Mouse (Mus musculus): ENCODE results near the gene Calcr. TPM values are rescaled to one million over a fixed set of nuclear protein-coding genes. Genes with fewer than 3 reads are reported as not detected.
A peak's percentile ranks its signal among the peaks of the same experiment; 100 is the strongest.
"Not testable (repeated sequence)": the region's sequence is repeated elsewhere in the genome, so short reads cannot be mapped to it uniquely, and the experiment has no call there.

Calcr gene
- total RNA-seq (2021) = under 1 TPM in 1 of 2 experiments, not detected in 1; 0.18 TPM

DNA sequence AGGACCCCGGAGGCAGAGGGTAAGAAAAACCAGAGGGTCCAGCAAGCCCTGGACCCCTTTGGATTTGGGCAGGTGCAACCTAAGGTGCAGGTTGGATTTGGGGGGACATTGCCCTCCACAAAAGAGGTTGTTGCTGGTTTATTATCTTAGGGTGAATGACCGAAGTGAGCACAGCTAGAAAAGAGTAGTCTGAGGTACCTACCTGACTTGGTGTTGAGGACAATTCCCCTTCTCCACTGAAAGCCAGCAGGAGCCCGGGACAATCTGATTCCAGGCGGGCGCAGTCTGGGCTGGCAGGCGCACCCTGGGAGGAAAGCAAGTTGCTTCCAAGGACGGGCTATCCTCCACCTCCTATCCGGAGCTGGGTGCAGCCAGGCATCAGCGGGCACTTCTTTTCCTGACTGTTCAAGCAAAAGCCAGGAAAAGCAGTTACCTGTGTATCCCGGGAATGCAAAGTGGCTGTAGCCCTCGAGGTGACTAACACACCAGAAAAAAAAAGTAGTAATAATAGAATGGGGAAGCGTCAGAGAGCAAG is at the start of gene Calcr:
TSS of gene Calcr (minus strand) at position 485 of the 535 bp plus-strand sequence.
- no peak for DNase-seq (ENCODE audit: low spot score in 2 of 2)

GRCm38 (mm10) chr6:3767485-3767884 is 3.0 kb upstream of the Calcr start:
- intact Hi-C loops (cut with DNase I) = no loop called here
- no peak for DNase-seq (ENCODE audit: low spot score in 2 of 2)

More for the DNA sequence above, at the start of gene Calcr:
- intact Hi-C loops (cut with DNase I) = no loop called here

DNA sequence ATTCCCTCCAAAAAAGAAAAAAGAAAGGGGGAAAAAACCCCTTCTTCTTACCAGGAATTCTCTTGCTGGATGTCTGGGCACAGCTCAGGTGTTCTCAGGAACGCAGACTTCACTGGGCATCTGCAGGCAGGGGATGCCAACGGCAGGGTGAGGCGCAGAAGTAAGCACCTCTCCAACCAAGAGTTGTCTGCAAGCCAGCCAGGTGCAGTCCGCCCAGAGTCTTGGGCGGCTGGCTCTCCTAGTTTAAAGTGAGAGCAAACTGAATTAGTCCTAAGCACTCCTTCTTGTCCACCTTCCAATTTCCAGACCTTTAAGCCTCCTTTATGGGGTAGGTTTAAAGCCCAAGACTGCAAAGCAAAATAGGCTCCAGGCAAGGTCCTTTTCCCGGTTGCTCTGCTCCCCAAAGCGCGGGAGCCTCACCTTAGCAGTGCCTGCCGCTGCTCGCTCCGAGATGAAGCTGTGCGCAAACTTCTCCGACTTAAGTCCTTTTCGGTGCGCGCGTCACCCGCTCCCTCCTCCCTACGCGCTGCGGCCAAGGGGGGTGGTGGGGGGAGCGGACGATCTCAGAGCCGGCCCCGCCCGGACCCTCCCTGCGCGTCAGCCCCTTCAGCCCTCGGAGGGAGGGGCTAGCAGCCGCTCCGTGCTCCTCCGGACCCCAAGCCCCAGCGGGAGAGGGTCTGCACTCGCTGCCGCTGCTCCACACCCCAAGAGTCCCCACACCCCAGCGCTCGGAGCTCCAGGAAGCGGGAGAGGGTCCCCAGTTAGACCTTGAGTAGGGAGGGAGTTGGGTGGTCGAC is 1.1 kb downstream of the Calcr start:
- intact Hi-C loops (cut with DNase I) = no loop called here
- DNase-seq (ENCODE audit: low spot score in 2 of 2) = no peak

DNA sequence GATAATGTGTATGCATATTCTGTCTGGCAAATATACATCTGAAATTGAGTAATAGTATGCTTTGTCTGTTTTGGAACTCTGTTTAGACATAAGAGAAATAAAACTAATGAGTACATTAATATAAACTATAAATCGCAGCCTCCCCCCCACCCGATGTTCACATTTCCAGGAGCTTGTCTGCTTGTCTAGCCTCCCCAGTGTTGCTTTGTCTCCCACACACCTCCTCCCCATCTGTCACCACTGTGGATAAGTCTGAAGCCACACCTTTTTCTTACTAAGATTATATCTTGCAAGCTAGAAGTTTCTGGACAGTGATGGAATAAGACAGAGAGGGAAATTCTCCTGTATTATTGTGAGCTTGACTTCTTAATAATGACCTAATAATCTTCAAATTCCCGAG is 12.9 kb downstream of the Calcr start:
- DNase-seq (ENCODE audit: low spot score in 2 of 2) = peak in 1 of 2 experiments; percentile 11
- intact Hi-C loops (cut with DNase I) = no loop called here

DNA sequence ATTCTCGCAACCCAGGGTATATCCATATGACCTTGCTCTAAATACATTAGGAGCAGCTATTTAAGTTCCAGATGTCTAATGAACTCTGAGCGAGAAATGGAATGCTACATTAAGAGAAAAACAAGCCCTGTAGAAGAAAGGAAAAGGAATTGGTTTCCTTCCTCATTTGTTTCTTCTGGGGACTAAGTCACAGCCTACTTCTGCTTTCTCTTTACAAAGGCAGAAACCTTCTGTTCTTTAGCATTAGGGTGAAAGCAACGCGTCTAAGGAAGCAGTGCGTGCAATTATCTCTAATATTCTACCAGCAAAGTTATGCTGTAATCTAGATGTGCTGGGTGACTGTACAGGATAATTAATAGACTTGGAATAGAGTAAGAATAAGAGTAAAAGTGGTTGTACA is 14.9 kb downstream of the Calcr start:
- no peak for DNase-seq (ENCODE audit: low spot score in 2 of 2)
- intact Hi-C loops (cut with DNase I) = no loop called here

- intact Hi-C loops (cut with DNase I) = no loop called here
Measured at GRCm38 (mm10) chr6:3745546-3745945, 19.0 kb downstream of the Calcr start.

DNA sequence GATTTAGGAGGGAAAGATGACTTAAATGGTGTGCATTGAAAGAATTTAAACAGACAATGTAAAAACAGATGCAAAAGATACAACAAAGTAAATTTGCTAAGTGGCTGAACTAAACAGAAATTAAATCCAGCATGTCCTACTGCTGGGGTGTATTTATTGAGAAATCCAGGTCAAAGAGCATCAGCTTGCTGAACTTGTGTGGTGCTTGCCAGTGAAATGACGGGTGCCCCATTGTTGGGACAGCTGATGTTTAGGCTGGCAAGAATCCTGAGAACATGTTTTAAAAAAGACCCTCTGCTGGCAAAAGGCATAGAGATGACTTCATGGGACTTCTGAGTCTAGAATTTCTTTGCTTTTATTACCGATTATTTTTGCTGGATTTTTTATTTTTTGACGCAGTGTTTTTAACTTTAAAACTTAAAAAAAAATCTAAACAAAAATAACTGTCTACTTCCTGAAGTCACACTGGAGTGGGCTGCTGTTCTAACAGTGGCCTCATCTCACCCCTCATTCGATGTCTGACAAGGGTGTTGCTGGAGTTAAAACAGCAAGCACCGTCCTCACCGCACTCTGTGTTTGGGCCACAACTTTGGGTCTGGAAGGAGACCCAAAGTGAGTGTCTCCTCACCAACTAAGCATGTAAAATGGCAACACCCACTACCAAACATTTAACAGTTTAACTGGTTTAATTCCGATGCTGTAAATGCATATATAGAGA is 22.4 kb downstream of the Calcr start:
- intact Hi-C loops (cut with DNase I) = no loop called here
- DNase-seq (ENCODE audit: low spot score in 2 of 2) = no peak

More at GRCm38 (mm10) chr6:3745546-3745945, 19.0 kb downstream of the Calcr start:
- no peak for DNase-seq (ENCODE audit: low spot score in 2 of 2)

GRCm38 (mm10) chr6:3741296-3741695 is 23.2 kb downstream of the Calcr start:
- intact Hi-C loops (cut with DNase I) = no loop called here
- no peak for DNase-seq (ENCODE audit: low spot score in 2 of 2)

DNA sequence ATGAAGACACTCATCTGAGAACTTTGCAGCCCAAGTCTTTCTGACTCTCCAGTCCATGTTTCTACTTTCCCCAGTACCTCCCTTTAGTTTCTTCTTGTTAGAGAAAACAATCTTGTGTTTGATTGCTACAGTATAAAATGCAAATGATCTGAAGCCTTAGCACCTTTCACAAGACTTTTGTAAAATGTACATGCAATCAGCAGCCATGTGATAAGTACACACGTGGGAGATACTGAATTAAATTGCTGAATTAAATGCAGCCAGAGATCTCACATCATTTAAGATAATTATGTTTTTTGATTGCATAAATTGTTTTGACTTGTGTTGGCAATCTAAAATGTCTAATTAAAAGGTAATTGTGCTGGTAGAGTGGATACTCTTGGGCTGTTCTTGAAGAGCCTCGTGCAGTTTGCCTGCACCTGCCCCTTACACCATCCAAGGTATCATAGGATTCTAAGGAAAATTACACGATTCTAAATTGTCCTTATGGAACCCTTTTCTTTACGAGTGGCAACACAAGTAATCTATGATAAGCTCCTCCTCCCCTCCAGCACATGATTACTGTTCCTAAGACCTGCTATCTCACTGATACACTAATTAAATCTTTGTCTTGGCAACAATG is 34.2 kb downstream of the Calcr start:
- intact Hi-C loops (cut with DNase I) = no loop called here
- no peak for DNase-seq (ENCODE audit: low spot score in 2 of 2)

GRCm38 (mm10) chr6:3688087-3688642 is 76.3 kb downstream of the Calcr start:
- DNase-seq (ENCODE audit: low spot score in 2 of 2) = no peak
- intact Hi-C loops (cut with DNase I) = no loop called here

GRCm38 (mm10) chr6:3678286-3678685 is 86.2 kb downstream of the Calcr start:
- intact Hi-C loops (cut with DNase I); DNase-seq (ENCODE audit: low spot score in 2 of 2): not testable (repeated sequence)

DNA sequence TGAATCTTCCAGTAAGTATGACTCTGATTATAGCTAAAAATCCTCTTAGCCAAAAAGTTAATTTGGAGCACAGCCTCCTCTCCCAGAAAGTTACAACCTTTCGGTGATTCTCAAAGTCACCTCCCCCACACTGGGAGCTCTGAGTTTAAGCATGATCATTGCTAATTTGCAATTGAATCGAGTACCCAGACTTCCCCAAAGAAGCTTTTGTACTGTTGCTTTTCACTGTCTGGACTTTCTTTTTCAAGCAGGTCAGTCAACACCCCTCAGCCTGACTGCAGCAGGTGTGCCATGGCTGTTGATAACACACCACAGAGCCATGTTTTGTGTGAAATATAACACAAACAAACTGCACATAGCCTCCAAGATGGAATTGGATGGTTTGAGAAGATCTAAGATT is 86.7 kb downstream of the Calcr start:
- intact Hi-C loops (cut with DNase I) = no loop called here
- DNase-seq (ENCODE audit: low spot score in 2 of 2) = no peak

DNA sequence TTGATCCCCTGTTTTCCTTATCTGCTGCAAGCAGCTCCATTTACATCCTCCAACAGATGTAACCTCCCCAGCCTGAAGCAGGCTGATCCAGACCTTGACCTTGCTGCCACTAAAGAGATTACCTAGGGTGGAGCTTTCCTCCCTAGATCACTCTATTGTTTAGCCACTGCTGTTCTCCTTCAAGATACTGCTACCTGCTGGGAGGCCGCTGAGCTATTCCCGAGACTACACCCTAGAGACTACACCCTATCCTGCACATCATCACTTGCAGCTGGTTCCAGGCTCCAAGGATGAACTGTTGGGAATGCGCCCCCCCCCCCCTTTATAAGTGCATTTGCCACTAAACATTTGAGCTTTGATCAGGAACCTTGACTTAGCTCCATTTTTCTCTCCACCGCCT is 92.6 kb downstream of the Calcr start:
- DNase-seq (ENCODE audit: low spot score in 2 of 2); intact Hi-C loops (cut with DNase I): not testable (repeated sequence)

DNA sequence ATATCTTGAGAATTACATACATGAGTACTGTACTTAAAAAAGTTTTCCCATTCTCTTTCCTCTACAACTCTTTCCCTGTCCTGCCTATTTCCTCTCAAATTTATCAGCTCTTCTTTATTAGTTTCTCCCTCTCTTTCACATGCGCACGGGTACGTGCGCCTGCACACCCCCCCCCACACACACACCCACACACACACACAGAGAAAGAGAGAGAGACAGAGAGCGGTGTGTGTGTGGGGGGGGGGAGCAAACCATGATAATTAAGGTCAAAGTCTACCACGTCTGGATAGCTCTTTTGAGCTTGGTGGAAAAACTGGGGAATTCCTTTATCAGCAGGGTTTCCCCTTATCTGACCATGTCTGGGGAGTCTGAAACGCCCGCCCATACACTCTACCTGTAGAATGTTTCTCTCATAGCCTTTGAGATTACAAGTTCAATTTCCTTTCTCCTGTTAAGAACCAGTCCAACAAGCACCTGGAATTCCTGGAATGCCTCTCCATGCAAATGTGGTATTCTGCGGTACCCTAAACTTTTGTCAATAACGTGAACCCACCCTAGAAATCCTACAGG is 100.3 kb downstream of the Calcr start:
- intact Hi-C loops (cut with DNase I) = no loop called here
- DNase-seq (ENCODE audit: low spot score in 2 of 2) = no peak

GRCm38 (mm10) chr6:3658405-3658804 is 106.1 kb downstream of the Calcr start:
- intact Hi-C loops (cut with DNase I) = no loop called here
- no peak for DNase-seq (ENCODE audit: low spot score in 2 of 2)

Small RNA genes within 50 kb of the gene (microRNA-seq; reads per million reads assigned to microRNA genes)
- not detected for gene Mir489
- not detected for gene Mir653

Other genes with a start within 250 kb of the Calcr start
- not detected for gene Tfpi2, start 224.2 kb upstream of the Calcr start, total RNA-seq (2021)
- not detected for gene Gngt1, start 229.1 kb upstream of the Calcr start, total RNA-seq (2021)
- 10 to 100 TPM; 10.1 to 10.8 TPM for gene Gng11, start 239.2 kb upstream of the Calcr start, total RNA-seq (2021)

Data from left cerebral cortex, postnatal 36 days (tissue).